In genomic region chr1:37540810-37541658, GRCm38 (mm10) we compare ENCODE assay signal across 8 mouse cellular contexts. TPM values are rescaled to one million over a fixed set of nuclear protein-coding genes. Genes with fewer than 3 reads are reported as not detected.
DNase-seq lines count a peak whose midpoint lies in the region; ATAC-seq lines count a peak whose summit lies in the region.

TSS of gene Mgat4a (minus strand) at chr1:37541016.

- peak within 1 kb of the TSS; percentile 96 for H3K4me3 ChIP-seq in brown adipose tissue, adult 24 weeks (ENCODE audit: insufficient read depth, low read depth, low read length)
- H3K4me3 ChIP-seq in forebrain, embryonic 11.5 days (ENCODE audit: low read depth, low read length) = peak within 1 kb of the TSS; percentile 76
- peak within 1 kb of the TSS; percentile 86 for H3K4me3 ChIP-seq in heart, embryonic 16.5 days (ENCODE audit: low read length)
- peak within 1 kb of the TSS; percentile 73 for H3K4me3 ChIP-seq in liver, embryonic 13.5 days (replicated peaks)
- H3K4me3 ChIP-seq in stomach, embryonic 15.5 days (replicated peaks) = peak within 1 kb of the TSS; percentile 71

- H3K27ac ChIP-seq in brown adipose tissue, adult 24 weeks (replicated peaks; ENCODE audit: low read depth, low read length) = 0 out of 2 replicates have a peak within 1 kb of the TSS, but pooled peaks have one; percentile 35
- no peak within 1 kb of the TSS for H3K27ac ChIP-seq in forebrain, embryonic 11.5 days (ENCODE audit: low read depth, low read length)
- peak within 1 kb of the TSS; percentile 52 for H3K27ac ChIP-seq in heart, embryonic 16.5 days (ENCODE audit: low read length)
- no peak within 1 kb of the TSS for H3K27ac ChIP-seq in liver, embryonic 13.5 days
- peak within 1 kb of the TSS; percentile 54 for H3K27ac ChIP-seq in stomach, embryonic 15.5 days

- peaks cover 3% of the 10 kb centered on the region; the same call in 1 of the 2 replicates for H3K27me3 ChIP-seq in forebrain, embryonic 11.5 days (ENCODE audit: control insufficient read depth, insufficient read depth, low read length)
- peaks cover 12% of the 10 kb centered on the region for H3K27me3 ChIP-seq in heart, embryonic 16.5 days (ENCODE audit: control insufficient read depth, insufficient read depth, low read length)
- peaks cover 38% of the 10 kb centered on the region for H3K27me3 ChIP-seq in liver, embryonic 13.5 days
- H3K27me3 ChIP-seq in stomach, embryonic 15.5 days (replicated peaks) = no peaks in the 10 kb centered on the region

- no peaks in the 10 kb centered on the region for H3K9me3 ChIP-seq in forebrain, embryonic 11.5 days (ENCODE audit: control insufficient read depth, low read length)
- no peaks in the 10 kb centered on the region for H3K9me3 ChIP-seq in heart, embryonic 16.5 days (replicated peaks; ENCODE audit: control insufficient read depth, low read length)
- no peaks in the 10 kb centered on the region for H3K9me3 ChIP-seq in liver, embryonic 13.5 days (replicated peaks)
- H3K9me3 ChIP-seq in stomach, embryonic 15.5 days = no peaks in the 10 kb centered on the region

- WGBS in forebrain, embryonic 11.5 days = 1% methylated on average over 50 of the region's 72 CpGs
- WGBS in heart, embryonic 16.5 days = under 1% methylated on average over 51 of the region's 72 CpGs
- 1% methylated on average over 69 of the region's 72 CpGs for WGBS in liver, embryonic 13.5 days (ENCODE audit: insufficient replicate concordance)
- under 1% methylated on average over 67 of the region's 72 CpGs for WGBS in stomach, embryonic 15.5 days

- peak within 1 kb of the TSS; percentile 72 for H3K9ac ChIP-seq in forebrain, embryonic 11.5 days (ENCODE audit: low read length)
- peak within 1 kb of the TSS; percentile 92 for H3K9ac ChIP-seq in heart, embryonic 16.5 days (ENCODE audit: low read length)
- peak within 1 kb of the TSS; percentile 79 for H3K9ac ChIP-seq in liver, embryonic 13.5 days
- H3K9ac ChIP-seq in stomach, embryonic 15.5 days = peak within 1 kb of the TSS; percentile 69

- ATAC-seq in CD4-positive, CD25-positive, alpha-beta regulatory T cell, adult 4 months = peak; percentile 94
- ATAC-seq in forebrain, embryonic 11.5 days (replicated peaks; ENCODE audit: low FRiP score) = peak; percentile 100
- ATAC-seq in heart, embryonic 16.5 days (replicated peaks; ENCODE audit: extremely low read depth, insufficient read depth, low FRiP score) = peak; percentile 98
- peak; percentile 99 for ATAC-seq in liver, embryonic 13.5 days (ENCODE audit: low read depth)
- ATAC-seq in stomach, embryonic 15.5 days (ENCODE audit: insufficient read depth, low FRiP score, low read depth) = peak; percentile 98

- H3K36me3 ChIP-seq in forebrain, embryonic 11.5 days (ENCODE audit: control insufficient read depth, insufficient read depth, low read length) = no peaks in the 10 kb centered on the region
- H3K36me3 ChIP-seq in heart, embryonic 16.5 days (ENCODE audit: control insufficient read depth, insufficient read depth) = no peaks in the 10 kb centered on the region
- H3K36me3 ChIP-seq in liver, embryonic 13.5 days = no peaks in the 10 kb centered on the region
- H3K36me3 ChIP-seq in stomach, embryonic 15.5 days = no peaks in the 10 kb centered on the region

- H3K4me2 ChIP-seq in forebrain, embryonic 11.5 days (ENCODE audit: low read depth, low read length, severe bottlenecking) = peak within 1 kb of the TSS; percentile 94
- peak within 1 kb of the TSS; percentile 99 for H3K4me2 ChIP-seq in heart, embryonic 16.5 days (ENCODE audit: low read depth, low read length)
- peak within 1 kb of the TSS; percentile 96 for H3K4me2 ChIP-seq in liver, embryonic 13.5 days
- H3K4me2 ChIP-seq in stomach, embryonic 15.5 days = peak within 1 kb of the TSS; percentile 82

- H3K4me1 ChIP-seq in brown adipose tissue, adult 24 weeks (ENCODE audit: control insufficient read depth, insufficient read depth, insufficient read length, low read length) = no peaks in the 10 kb centered on the region; the same call in none of the 2 replicates
- H3K4me1 ChIP-seq in forebrain, embryonic 11.5 days (replicated peaks; ENCODE audit: control insufficient read depth, insufficient read depth, low read length) = peaks cover 6% of the 10 kb centered on the region; the same call in 1 of the 2 replicates
- peaks cover 2% of the 10 kb centered on the region; the same call in 1 of the 2 replicates for H3K4me1 ChIP-seq in heart, embryonic 16.5 days (ENCODE audit: control insufficient read depth, insufficient read depth, low read length)
- peaks cover 11% of the 10 kb centered on the region for H3K4me1 ChIP-seq in liver, embryonic 13.5 days (replicated peaks)
- H3K4me1 ChIP-seq in stomach, embryonic 15.5 days = 0 out of 2 replicates have a peak, but pooled peaks cover 2% of the 10 kb centered on the region

- peak; percentile 95 for DNase-seq in forebrain, embryonic 11.5 days (ENCODE audit: low spot score)
- peak; percentile 92 to 97 for DNase-seq in kidney, postnatal 25 days
- peak; percentile 78 for DNase-seq in liver, embryonic 13.5 days
- DNase-seq in neural tube, embryonic 10.5 days (ENCODE audit: extremely low spot score, low spot score) = peak; percentile 91

RNA-seq across cellular contexts. Expression of gene Mgat4a, which starts in this region (rescaled TPM):
- 10 to 100 TPM; 11.7 to 12.1 TPM for polyA plus RNA-seq in CD4-positive, CD25-positive, alpha-beta regulatory T cell, adult 4 months (2017; shearing (Covaris generic))
- polyA plus RNA-seq in brown adipose tissue, adult 24 weeks (2012; ENCODE audit: insufficient read depth, insufficient read length, missing spikeins) = 2.2 and 2.4 TPM in 2 replicates
- 3.2 and 4.0 TPM in 2 replicates for polyA plus RNA-seq in forebrain, embryonic 11.5 days (2014; fragmentation: Nextera tagmentation; extraction: Ambion mirVana)
- 5.0 and 5.3 TPM in 2 replicates for polyA plus RNA-seq in heart, embryonic 16.5 days (2015; fragmentation: Nextera tagmentation; extraction: Ambion mirVana)
- 1.0 and 1.8 TPM in 2 replicates for polyA plus RNA-seq in liver, embryonic 13.5 days (2015; fragmentation: Nextera tagmentation; extraction: Ambion mirVana)
- polyA plus RNA-seq in stomach, embryonic 15.5 days (2015; fragmentation: Nextera tagmentation; extraction: Ambion mirVana) = 27.6 and 32.3 TPM in 2 replicates

Comparison
In these comparisons a context has a peak if more than half of its experiments do, and no peak if none do; other contexts are left out.
1. H3K27ac ChIP-seq: peak in brown adipose tissue, adult 24 weeks (single experiment), heart, embryonic 16.5 days (single experiment) and stomach, embryonic 15.5 days (single experiment); none in forebrain, embryonic 11.5 days (single experiment) and liver, embryonic 13.5 days (single experiment).
2. Peak in every context shown above with its lines, with median percentiles within 50 percentile points of each other: ATAC-seq, H3K4me3 ChIP-seq, DNase-seq, H3K4me2 ChIP-seq and H3K9ac ChIP-seq.